ENCODE assay signal across 20 mouse cellular contexts in genomic region chr1:128813379-128813778, GRCm38 (mm10).
DNase-seq lines count a peak whose midpoint lies in the region; ATAC-seq lines count a peak whose summit lies in the region.
"Had no signal": no experiment of that assay in that cellular context is flagged by ENCODE, and none has a peak within 500 bp of the region (broad histone marks: within the 10 kb centered on the region; RNA-seq: fewer than 3 reads in every experiment).

No protein-coding gene starts in this region.

- peak; percentile 52 for DNase-seq in heart, adult 11 months
- DNase-seq in heart, adult 8-10 months (ENCODE audit: low spot score), result no peak
- DNase-seq in spleen, postnatal 36 days (ENCODE audit: low spot score in 2 of 2), result no peak
- no peak for DNase-seq in kidney, postnatal 10 days
- DNase-seq: adrenal gland, adult 8-10 months; adrenal gland, postnatal 14 days; adrenal gland, postnatal 36 days; B cell, adult 2 months; cerebellum, adult 18-20 months; cerebellum, adult 8-10 months; cerebellum, adult 9-11 months; cerebellum, postnatal 14 days; cerebellum, postnatal 36 days; forebrain, postnatal 0 days had no signal

- ATAC-seq in megakaryocyte, adult 5-6 weeks (ENCODE audit: poor library complexity, severe bottlenecking), result peak; percentile 28; the same call in 1 of the 2 replicates
- ATAC-seq: activated CD4-positive, CD25-positive, alpha-beta regulatory T cell, adult 4 months; CD4-positive, CD25-positive, alpha-beta regulatory T cell, adult 4 months; forebrain, embryonic 13.5 days; forebrain, embryonic 15.5 days; forebrain, postnatal 0 days; Patski had no signal
